Mouse (Mus musculus) left cerebral cortex, adult 8-10 months (tissue): ENCODE data around the gene Atxn7l2. TPM values are rescaled to one million over a fixed set of nuclear protein-coding genes. Genes with fewer than 3 reads are reported as not detected.

Experiments used
- DNase-seq, 2 experiments: peaks; one replicate each; pipeline ENCODE4 v3.0.0; 2022; ENCODE audit warnings: low spot score in 2 of 2
- total RNA-seq, 4 experiments: library from RNA; stranded (reverse); gene quantifications; 2 replicates each; pipeline ENCODE4 v1.2.4; 2022

Atxn7l2 gene
- total RNA-seq, 4 experiments from 2014 or later, result 21.3 to 28.4 (median 25.4) TPM

- no peak for DNase-seq
Measured at GRCm38 (mm10) chr3:108180514-108180913, 30.2 kb downstream of the Atxn7l2 start.

- no peak for DNase-seq
Measured at GRCm38 (mm10) chr3:108178756-108179715, 31.7 kb downstream of the Atxn7l2 start.

GRCm38 (mm10) chr3:108174672-108175531 lies 35.8 kb downstream of the Atxn7l2 start:
- DNase-seq, result peak in 1 of 2 experiments; percentile 73

GRCm38 (mm10) chr3:108169199-108169598 lies 41.5 kb downstream of the Atxn7l2 start:
- no peak for DNase-seq

GRCm38 (mm10) chr3:108167499-108167898 lies 43.2 kb downstream of the Atxn7l2 start:
- no peak for DNase-seq

GRCm38 (mm10) chr3:108166486-108167211 lies 44.1 kb downstream of the Atxn7l2 start:
- no peak for DNase-seq

- DNase-seq, result no peak
Measured at GRCm38 (mm10) chr3:108165532-108166315, 45.0 kb downstream of the Atxn7l2 start.

GRCm38 (mm10) chr3:108164807-108165206 lies 45.9 kb downstream of the Atxn7l2 start:
- peak in 1 of 2 experiments; percentile 75 for DNase-seq

GRCm38 (mm10) chr3:108164091-108164490 lies 46.6 kb downstream of the Atxn7l2 start:
- DNase-seq, result no peak

- peak in 1 of 2 experiments; percentile 80 for DNase-seq
Measured at GRCm38 (mm10) chr3:108158383-108159037, 52.2 kb downstream of the Atxn7l2 start.

- peak; percentile 69 to 79 for DNase-seq
Measured at GRCm38 (mm10) chr3:108154656-108155055, 56.1 kb downstream of the Atxn7l2 start, which contains the start of gene Gpr61. Gene Gpr61, minus strand, starts transcription at chr3:108154882.

- no peak for DNase-seq
Measured at GRCm38 (mm10) chr3:108152290-108152689, 58.4 kb downstream of the Atxn7l2 start.

Other genes with a start within 250 kb of the Atxn7l2 start
- gene Gstm3, start 241.7 kb downstream of the Atxn7l2 start, total RNA-seq, result not detected
- gene Gstm2, start 224.5 kb downstream of the Atxn7l2 start, total RNA-seq, result 1 to 10 TPM; 3.6 to 6.5 (median 5.5) TPM
- 100 to 1,000 TPM; 275 to 318 (median 312) TPM for gene Gstm1, start 193.0 kb downstream of the Atxn7l2 start, total RNA-seq
- gene Gstm4, start 166.0 kb downstream of the Atxn7l2 start, total RNA-seq, result 10 to 100 TPM in 3 of 4 experiments, 1 to 10 TPM in 1; 10.0 to 12.6 (median 11.2) TPM
- gene Ampd2, start 124.3 kb downstream of the Atxn7l2 start, total RNA-seq, result 10 to 100 TPM; 56.4 to 61.4 (median 58.1) TPM
- under 1 TPM in 2 of 4 experiments, not detected in 2; 0.21 to 0.46 TPM for gene Gnat2, start 118.1 kb downstream of the Atxn7l2 start, total RNA-seq
- gene Gnai3, start 64.8 kb downstream of the Atxn7l2 start, total RNA-seq, result 10 to 100 TPM; 25.0 to 28.1 (median 25.9) TPM
- gene Gpr61, start 56.1 kb downstream of the Atxn7l2 start, total RNA-seq, result 10 to 100 TPM; 15.0 to 20.1 (median 18.2) TPM
- gene Amigo1, start 24.6 kb downstream of the Atxn7l2 start, total RNA-seq, result 10 to 100 TPM; 68.5 to 81.5 (median 72.9) TPM
- gene Cyb561d1, start 9.7 kb downstream of the Atxn7l2 start, total RNA-seq, result 10 to 100 TPM; 17.8 to 19.6 (median 18.2) TPM
- gene Sypl2, start 15.7 kb upstream of the Atxn7l2 start, total RNA-seq, result 1 to 10 TPM; 1.5 to 2.2 (median 1.8) TPM
- gene Psma5, start 46.0 kb upstream of the Atxn7l2 start, total RNA-seq, result 10 to 100 TPM; 73.0 to 80.5 (median 79.0) TPM
- 100 to 1,000 TPM; 273 to 299 (median 284) TPM for gene Sort1, start 73.1 kb upstream of the Atxn7l2 start, total RNA-seq
- not detected for gene Mybphl, start 154.0 kb upstream of the Atxn7l2 start, total RNA-seq
- 10 to 100 TPM; 11.1 to 13.8 (median 11.7) TPM for gene Psrc1, start 172.9 kb upstream of the Atxn7l2 start, total RNA-seq
- gene Celsr2, start 204.6 kb upstream of the Atxn7l2 start, total RNA-seq, result 100 to 1,000 TPM; 145 to 152 (median 149) TPM
- 100 to 1,000 TPM; 234 to 244 (median 236) TPM for gene Sars, start 234.3 kb upstream of the Atxn7l2 start, total RNA-seq